In the genomic region with DNA sequence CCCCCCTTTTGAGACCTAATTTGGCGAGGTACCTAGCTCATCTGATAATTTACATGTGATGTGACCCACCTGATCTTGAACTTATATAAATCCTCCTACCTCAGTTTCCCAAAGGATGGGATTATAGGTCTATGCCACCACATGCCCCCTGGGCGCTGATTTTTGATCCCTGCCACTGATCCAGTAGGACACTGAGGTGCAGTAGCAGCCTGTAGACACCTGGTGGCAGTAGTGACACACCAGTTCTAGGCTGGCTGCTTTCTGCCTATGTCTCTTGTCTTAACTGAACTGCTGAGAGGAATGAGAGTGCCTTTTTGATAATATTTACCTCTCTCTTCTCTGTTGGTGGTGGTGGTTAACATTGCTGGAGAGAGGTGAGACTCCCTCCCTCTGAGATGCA, we compare ENCODE assay signal across 10 mouse cellular contexts.
DNase-seq lines count a peak whose midpoint lies in the region; ATAC-seq and TF ChIP-seq lines count a peak whose summit lies in the region.
"Had no signal": no experiment of that assay in that cellular context is flagged by ENCODE, and none has a peak within 500 bp of the region (broad histone marks: within the 10 kb centered on the region; RNA-seq: fewer than 3 reads in every experiment).

No protein-coding gene starts in this region.

- DNase-seq in midbrain, embryonic 10.5 days (ENCODE audit: low spot score), result peak; percentile 73
- DNase-seq in cerebellum, adult 18-20 months, result peak; percentile 73 to 75
- DNase-seq in forelimb bud, embryonic 11.5 days (ENCODE audit: low read depth, low spot score), result peak; percentile 81
- DNase-seq in induced T-regulatory cell, adult 2 months (ENCODE audit: low read depth), result peak; percentile 74
- DNase-seq in left cerebral cortex, postnatal 25 days (ENCODE audit: low spot score in 2 of 2), result peak; percentile 81 to 87
- DNase-seq in midbrain, postnatal 0 days (ENCODE audit: low spot score), result peak; percentile 91
- peak; percentile 79 for DNase-seq in splenic B cell, adult 2 months (ENCODE audit: low read depth, low spot score)

- no peaks in the 10 kb centered on the region for H3K9me3 ChIP-seq in midbrain, embryonic 10.5 days (replicated peaks)
- no peaks in the 10 kb centered on the region for H3K9me3 ChIP-seq in midbrain, embryonic 15.5 days
- no peaks in the 10 kb centered on the region for H3K9me3 ChIP-seq in midbrain, postnatal 0 days (ENCODE audit: low read length)
- H3K9me3 ChIP-seq: embryonic facial prominence, embryonic 15.5 days; stomach, embryonic 15.5 days had no signal

- peaks cover 20% of the 10 kb centered on the region for H3K4me1 ChIP-seq in midbrain, embryonic 10.5 days
- H3K4me1 ChIP-seq in midbrain, embryonic 15.5 days, result peaks cover 6% of the 10 kb centered on the region; the same call in 1 of the 2 replicates
- H3K4me1 ChIP-seq in midbrain, postnatal 0 days (ENCODE audit: insufficient read depth, low read length), result no peaks in the 10 kb centered on the region

- 17% methylated on average over 2 of the region's 2 CpGs for WGBS in midbrain, embryonic 10.5 days
- WGBS in midbrain, embryonic 15.5 days, result 14% methylated on average over 2 of the region's 2 CpGs
- 24% methylated on average over 2 of the region's 2 CpGs for WGBS in midbrain, postnatal 0 days

- intact Hi-C loops in left cerebral cortex, postnatal 25 days (cut with DNase I), result loop anchor here (2.0 kb wide), 4 partner anchors 121 to 333 kb away; partner anchors contain the start of gene Sstr2

- 0 out of 2 replicates have a peak overlapping the region, but pooled peaks have one; percentile 6 for H3K27ac ChIP-seq in midbrain, embryonic 10.5 days (replicated peaks)
- H3K27ac ChIP-seq in midbrain, embryonic 15.5 days, result no peak overlapping the region
- H3K27ac ChIP-seq in midbrain, postnatal 0 days (ENCODE audit: low read depth, low read length), result no peak overlapping the region
- H3K27ac ChIP-seq: stomach, embryonic 15.5 days had no signal

- H3K27me3 ChIP-seq in midbrain, embryonic 10.5 days (ENCODE audit: low read depth, poor library complexity, severe bottlenecking), result peaks cover 23% of the 10 kb centered on the region
- no peaks in the 10 kb centered on the region; the same call in 1 of the 2 replicates for H3K27me3 ChIP-seq in midbrain, embryonic 15.5 days (replicated peaks)
- no peaks in the 10 kb centered on the region; the same call in 1 of the 2 replicates for H3K27me3 ChIP-seq in midbrain, postnatal 0 days (ENCODE audit: insufficient read depth, low read length)
- H3K27me3 ChIP-seq in splenic B cell, adult 2 months (ENCODE audit: control insufficient read depth, insufficient read depth, low read length, poor library complexity, severe bottlenecking), result no peaks in the 10 kb centered on the region
- H3K27me3 ChIP-seq: embryonic facial prominence, embryonic 15.5 days; stomach, embryonic 15.5 days had no signal

- no peak overlapping the region for H3K9ac ChIP-seq in midbrain, embryonic 15.5 days
- no peak overlapping the region for H3K9ac ChIP-seq in midbrain, postnatal 0 days (replicated peaks; ENCODE audit: low read length, poor library complexity, severe bottlenecking)
- H3K9ac ChIP-seq: embryonic facial prominence, embryonic 15.5 days; stomach, embryonic 15.5 days had no signal

- TF ChIP-seq CTCF in midbrain, postnatal 0 days (IDR thresholded peaks at IDR 0.05), result peak; percentile 100

- no peak overlapping the region for H3K4me3 ChIP-seq in midbrain, embryonic 10.5 days
- H3K4me3 ChIP-seq in midbrain, embryonic 15.5 days, result no peak overlapping the region
- H3K4me3 ChIP-seq in midbrain, postnatal 0 days (ENCODE audit: low read depth, low read length), result no peak overlapping the region
- H3K4me3 ChIP-seq: embryonic facial prominence, embryonic 15.5 days; stomach, embryonic 15.5 days had no signal

- no peak; the same call in 1 of the 2 replicates for ATAC-seq in midbrain, embryonic 15.5 days (replicated peaks)
- 0 out of 2 replicates have a peak, but pooled peaks have one; percentile 31 for ATAC-seq in midbrain, postnatal 0 days (ENCODE audit: low FRiP score)

- H3K36me3 ChIP-seq in midbrain, embryonic 10.5 days, result no peaks in the 10 kb centered on the region
- no peaks in the 10 kb centered on the region for H3K36me3 ChIP-seq in midbrain, embryonic 15.5 days (replicated peaks)
- H3K36me3 ChIP-seq in midbrain, postnatal 0 days (ENCODE audit: insufficient read depth, low read length), result no peaks in the 10 kb centered on the region
- H3K36me3 ChIP-seq in splenic B cell, adult 2 months (ENCODE audit: control insufficient read depth, insufficient read depth, low read length, poor library complexity, severe bottlenecking), result no peaks in the 10 kb centered on the region
- H3K36me3 ChIP-seq: embryonic facial prominence, embryonic 15.5 days; stomach, embryonic 15.5 days had no signal

- H3K4me2 ChIP-seq in midbrain, embryonic 15.5 days, result no peak overlapping the region
- H3K4me2 ChIP-seq in midbrain, postnatal 0 days (ENCODE audit: low read depth, low read length, poor library complexity, severe bottlenecking), result no peak overlapping the region
- H3K4me2 ChIP-seq: embryonic facial prominence, embryonic 15.5 days; stomach, embryonic 15.5 days had no signal
